Mouse (Mus musculus) cerebellum, adult 2 months (tissue): ENCODE results near the gene Bbs5.

Experiments used
- CTCF ChIP-seq: fragments of 200-500 bp; IDR thresholded peaks from 2 replicates; pipeline ENCODE4 v1.5.1; 2011; ENCODE audit warnings: low read depth, mild to moderate bottlenecking, control low read depth, low read length, moderate library complexity, borderline replicate concordance; ENCODE audit not compliant: insufficient read depth
- POLR2A ChIP-seq: fragments of 200-500 bp; IDR thresholded peaks from 2 replicates; pipeline ENCODE4 v1.6.1; 2011; ENCODE audit warnings: low read length, control low read depth, borderline replicate concordance; ENCODE audit not compliant: insufficient read depth

DNA sequence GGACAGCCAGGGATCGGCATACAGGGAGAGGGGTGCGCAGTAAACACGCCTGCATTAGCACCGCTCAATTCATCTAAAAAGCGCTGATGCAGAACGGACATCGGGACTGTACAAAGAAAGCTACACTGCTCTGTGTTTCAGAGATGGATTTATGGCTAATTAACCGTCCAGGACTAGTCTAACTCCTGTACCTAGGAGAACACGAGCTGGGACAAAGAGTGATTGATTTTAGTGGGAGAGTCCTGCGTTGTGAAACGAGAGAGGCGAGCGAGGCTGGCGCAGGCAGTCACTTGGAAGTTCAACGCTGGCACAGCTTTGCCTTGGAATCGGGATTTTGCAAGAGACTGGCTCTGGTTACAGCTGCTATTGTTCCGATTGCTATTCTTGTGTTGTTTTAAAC, 17.8 kb upstream of the Bbs5 start:
- TF ChIP-seq CTCF: no peak
- no peak for TF ChIP-seq POLR2A
